Mouse (Mus musculus) brain, embryonic 14.5 days (tissue): ENCODE results near the gene Man2b1. TPM values are rescaled to one million over a fixed set of nuclear protein-coding genes. Genes with fewer than 3 reads are reported as not detected.
"Not testable (repeated sequence)": the region's sequence is repeated elsewhere in the genome, so short reads cannot be mapped to it uniquely, and the experiment has no call there.

Source experiments
- DNase-seq: peaks from one replicate; pipeline ENCODE4 v3.0.0-alpha.2; 2011; ENCODE audit warnings: low read depth
- CTCF ChIP-seq: fragments of 200-500 bp; IDR thresholded peaks from 2 replicates; pipeline ENCODE4 v1.5.1; 2012; ENCODE audit warnings: inconsistent platforms, mild to moderate bottlenecking, moderate library complexity, borderline replicate concordance; ENCODE audit not compliant: insufficient read depth, insufficient read length; ENCODE audit errors: extremely low read depth
- POLR2A ChIP-seq: fragments of 200-500 bp; IDR thresholded peaks from 2 replicates; pipeline ENCODE4 v1.6.1; 2012; ENCODE audit warnings: mild to moderate bottlenecking, inconsistent platforms, borderline replicate concordance; ENCODE audit not compliant: poor library complexity, insufficient read depth, insufficient read length, severe bottlenecking; ENCODE audit errors: extremely low read depth
- polyA plus RNA-seq: library from polyadenylated mRNA; depleted of rRNA; stranded (reverse); fragments of >200 nt; gene quantifications from 2 replicates; pipeline ENCODE4 v1.2.3, GENCODE M21; 2012

Gene Man2b1
- polyA plus RNA-seq, 1 experiment = 23.9 TPM

GRCm38 (mm10) chr8:85076001-85076400 is 7.1 kb upstream of the Man2b1 start:
- no peak for DNase-seq
- TF ChIP-seq POLR2A (no peak), CTCF (peak; percentile 57; the same call in 1 of the 2 replicates)

- peak; percentile 93 for DNase-seq
- TF ChIP-seq POLR2A (no peak), CTCF (peak; percentile 98)
Observed at GRCm38 (mm10) chr8:85076993-85077392, 6.1 kb upstream of the Man2b1 start.

GRCm38 (mm10) chr8:85080214-85080531 is 2.9 kb upstream of the Man2b1 start:
- DNase-seq = no peak
- TF ChIP-seq CTCF (no peak), POLR2A (no peak)

GRCm38 (mm10) chr8:85080532-85081215 is 2.4 kb upstream of the Man2b1 start, which contains the start of gene Wdr83os:
Gene Wdr83os (plus strand): TSS chr8:85080740.
- no peak for TF ChIP-seq POLR2A
- no peak for TF ChIP-seq CTCF
- peak; percentile 93 for DNase-seq

GRCm38 (mm10) chr8:85081216-85081555 is 1.9 kb upstream of the Man2b1 start, which contains the start of gene Wdr83:
Gene Wdr83 (minus strand): TSS chr8:85081306.
- no peak for DNase-seq
- TF ChIP-seq CTCF = no peak
- TF ChIP-seq POLR2A = no peak

- not testable (repeated sequence) for DNase-seq
Observed at GRCm38 (mm10) chr8:85082169-85082568, 901 bp upstream of the Man2b1 start.

- no peak for DNase-seq
- TF ChIP-seq CTCF (no peak), POLR2A (no peak)
Observed at GRCm38 (mm10) chr8:85084633-85085032, 1.6 kb downstream of the Man2b1 start.

- DNase-seq = no peak
- TF ChIP-seq CTCF (no peak), POLR2A (no peak)
Observed at GRCm38 (mm10) chr8:85086238-85086637, 3.2 kb downstream of the Man2b1 start.

- TF ChIP-seq CTCF = no peak
- no peak for TF ChIP-seq POLR2A
- no peak for DNase-seq
Observed at GRCm38 (mm10) chr8:85088771-85089170, 5.7 kb downstream of the Man2b1 start.

GRCm38 (mm10) chr8:85090856-85091255 is 7.8 kb downstream of the Man2b1 start:
- TF ChIP-seq POLR2A (no peak), CTCF (no peak)
- DNase-seq = no peak

- no peak for DNase-seq
- TF ChIP-seq POLR2A (no peak), CTCF (no peak)
Observed at GRCm38 (mm10) chr8:85091526-85092090, 8.5 kb downstream of the Man2b1 start.

GRCm38 (mm10) chr8:85095051-85095450 is 12.0 kb downstream of the Man2b1 start:
- no peak for DNase-seq
- no peak for TF ChIP-seq CTCF

GRCm38 (mm10) chr8:85095566-85095965 is 12.5 kb downstream of the Man2b1 start:
- TF ChIP-seq POLR2A (no peak), CTCF (no peak)
- DNase-seq = no peak

GRCm38 (mm10) chr8:85096196-85096595 is 13.1 kb downstream of the Man2b1 start:
- DNase-seq = no peak
- TF ChIP-seq POLR2A (no peak), CTCF (no peak)
